Mouse (Mus musculus) limb, embryonic 10.5 days (tissue): Measurements from ENCODE around the gene A830018L16Rik. TPM values are rescaled to one million over a fixed set of nuclear protein-coding genes. Genes with fewer than 3 reads are reported as not detected.

Source experiments
- DNase-seq: peaks from one replicate; pipeline ENCODE4 v3.0.0-alpha.2; 2017; ENCODE audit warnings: low spot score
- H3K27ac ChIP-seq: fragments of 300-500 bp; sonication (generic); 2 replicates; pipeline ENCODE4 v1.5.1; 2016; ENCODE audit warnings: mild to moderate bottlenecking
- H3K27me3 ChIP-seq: fragments of 300-500 bp; sonication (generic); 2 replicates; pipeline ENCODE4 v1.6.1; 2016; ENCODE audit warnings: low read depth, mild to moderate bottlenecking; ENCODE audit not compliant: poor library complexity, severe bottlenecking
- H3K36me3 ChIP-seq: fragments of 300-500 bp; sonication (generic); 2 replicates; pipeline ENCODE4 v1.6.1; 2016; ENCODE audit warnings: mild to moderate bottlenecking, moderate library complexity
- H3K4me1 ChIP-seq: fragments of 300-500 bp; sonication (generic); 2 replicates; pipeline ENCODE4 v1.6.1; 2016
- H3K4me3 ChIP-seq: fragments of 300-500 bp; sonication (generic); 2 replicates; pipeline ENCODE4 v1.5.1; 2016; ENCODE audit warnings: mild to moderate bottlenecking, moderate library complexity
- H3K9me3 ChIP-seq: fragments of 300-500 bp; sonication (generic); replicated peaks from 2 replicates; pipeline ENCODE4 v1.6.1; 2016; ENCODE audit warnings: mild to moderate bottlenecking
- WGBS: fragments of 180-500 bp; shearing (Covaris S2); methylation state at CpG from one replicate; pipeline ENCODE4 v1.1.7; 2016; 5-methylcytosine and 5-hydroxymethylcytosine counted together
- polyA plus RNA-seq: library from polyadenylated mRNA; unstranded; fragments of >200 nt; fragmentation: Nextera tagmentation; extraction: Ambion mirVana; gene quantifications from 2 replicates; pipeline ENCODE4 v1.2.1, GENCODE M21; 2016

The A830018L16Rik gene
- polyA plus RNA-seq, 1 experiment from 2014 or later = 0.41 TPM

DNA sequence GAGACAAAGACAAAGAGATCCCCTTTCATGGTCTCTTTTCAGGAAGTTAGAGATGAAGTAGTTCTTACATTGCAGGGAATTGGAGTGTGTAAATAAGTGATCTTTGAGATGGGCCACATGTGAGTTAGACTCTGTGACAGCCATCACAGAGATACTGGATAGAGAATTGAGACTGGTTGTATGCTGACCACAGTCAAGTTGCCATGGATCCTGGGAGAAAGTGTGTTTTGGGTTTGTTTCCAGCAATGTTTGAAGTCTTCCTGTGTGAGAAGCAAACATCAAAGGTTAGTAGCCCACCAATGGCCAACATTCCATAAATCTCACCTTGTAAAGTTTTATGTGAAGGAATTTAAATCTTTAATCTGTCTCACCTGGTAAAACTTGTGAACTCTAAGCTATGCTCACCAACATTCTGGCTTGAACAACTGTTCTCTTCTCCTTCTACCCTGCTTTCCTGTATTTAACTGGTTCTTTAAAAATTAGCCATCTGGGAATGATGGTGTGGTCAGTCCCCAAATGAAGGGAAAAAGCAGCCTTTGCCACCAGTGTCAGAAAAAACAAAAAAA is 330.9 kb downstream of the A830018L16Rik start:
- Histone ChIP-seq H3K4me1 (no peaks in the 10 kb centered on the region; the same call in 1 of the 2 replicates), H3K36me3 (no peaks in the 10 kb centered on the region), H3K9me3 (no peaks in the 10 kb centered on the region), H3K27ac (no peak overlapping the region), H3K4me3 (no peak overlapping the region), H3K27me3 (no peaks in the 10 kb centered on the region)
- DNase-seq = no peak

DNA sequence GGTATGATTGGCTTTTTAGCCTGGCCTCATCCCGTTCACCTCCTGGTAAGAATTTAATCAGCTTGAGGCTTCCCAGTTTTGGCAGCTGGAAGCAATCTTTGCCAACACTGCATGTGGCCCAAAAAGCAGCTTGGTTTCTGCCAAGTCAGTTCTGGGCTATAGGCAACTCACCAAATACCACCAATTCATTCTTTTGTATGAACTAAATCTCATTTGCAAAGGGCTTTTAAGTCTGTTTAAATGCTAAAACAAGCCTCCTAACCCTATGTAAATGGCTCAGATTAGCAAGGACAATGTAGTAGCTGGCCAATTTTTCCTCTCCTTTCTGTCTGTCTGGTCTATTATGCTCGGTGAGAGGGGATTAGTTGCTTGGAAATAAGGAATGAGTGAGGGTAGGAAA is 334.5 kb downstream of the A830018L16Rik start:
- no peak for DNase-seq
- Histone ChIP-seq H3K27ac (no peak overlapping the region), H3K36me3 (no peaks in the 10 kb centered on the region), H3K4me1 (no peaks in the 10 kb centered on the region; the same call in 1 of the 2 replicates), H3K27me3 (no peaks in the 10 kb centered on the region), H3K9me3 (no peaks in the 10 kb centered on the region), H3K4me3 (no peak overlapping the region)
- 71% methylated on average over 2 of the region's 2 CpGs for WGBS

DNA sequence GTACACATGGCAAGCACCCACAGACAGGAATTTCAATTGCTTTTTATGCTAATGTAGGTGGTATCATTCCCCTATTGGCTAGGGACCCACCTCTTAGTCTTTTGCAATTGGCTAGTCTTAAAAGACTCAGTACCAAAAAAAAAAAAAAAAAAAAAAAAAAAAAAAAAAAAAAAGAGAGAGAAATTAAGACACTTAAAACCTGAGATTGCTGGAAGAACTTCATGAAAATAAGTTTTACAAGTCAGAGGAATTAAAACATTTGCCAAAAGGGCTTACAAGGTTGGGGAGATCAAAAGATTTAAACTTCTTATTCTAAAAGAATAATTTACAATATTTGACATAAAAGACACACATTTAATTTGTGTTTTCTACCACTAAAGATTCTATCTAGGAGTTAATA is 336.2 kb downstream of the A830018L16Rik start:
- no peaks in the 10 kb centered on the region for H3K9me3 ChIP-seq
- no peak overlapping the region for H3K4me3 ChIP-seq
- no peaks in the 10 kb centered on the region for H3K36me3 ChIP-seq
- no peaks in the 10 kb centered on the region for H3K27me3 ChIP-seq
- no peak overlapping the region for H3K27ac ChIP-seq
- no peak for DNase-seq
- no peaks in the 10 kb centered on the region for H3K4me1 ChIP-seq

DNA sequence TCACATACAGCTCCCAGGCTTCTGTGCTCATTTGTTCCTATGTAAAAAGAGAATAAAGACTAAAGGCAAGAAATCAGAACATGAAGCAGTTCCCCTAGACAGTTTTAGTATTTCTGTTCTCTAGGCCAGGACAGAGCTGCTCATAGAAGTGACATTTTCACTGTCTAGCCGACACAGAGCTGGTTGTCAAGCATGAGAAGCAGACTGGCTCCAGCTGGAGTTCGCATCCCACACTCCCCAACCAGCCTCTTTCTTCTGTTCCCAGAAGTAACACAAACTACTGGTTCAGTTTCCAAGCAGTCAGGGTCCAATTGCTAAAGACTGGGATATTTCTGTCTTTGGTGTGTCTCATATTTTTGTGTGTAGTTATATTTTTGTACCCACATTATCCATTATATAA is 336.7 kb downstream of the A830018L16Rik start:
- no peaks in the 10 kb centered on the region for H3K4me1 ChIP-seq
- DNase-seq = no peak
- no peak overlapping the region for H3K4me3 ChIP-seq
- no peaks in the 10 kb centered on the region for H3K36me3 ChIP-seq
- WGBS = 83% methylated on average over 2 of the region's 2 CpGs
- H3K27me3 ChIP-seq = no peaks in the 10 kb centered on the region
- H3K9me3 ChIP-seq = no peaks in the 10 kb centered on the region
- H3K27ac ChIP-seq = no peak overlapping the region

DNA sequence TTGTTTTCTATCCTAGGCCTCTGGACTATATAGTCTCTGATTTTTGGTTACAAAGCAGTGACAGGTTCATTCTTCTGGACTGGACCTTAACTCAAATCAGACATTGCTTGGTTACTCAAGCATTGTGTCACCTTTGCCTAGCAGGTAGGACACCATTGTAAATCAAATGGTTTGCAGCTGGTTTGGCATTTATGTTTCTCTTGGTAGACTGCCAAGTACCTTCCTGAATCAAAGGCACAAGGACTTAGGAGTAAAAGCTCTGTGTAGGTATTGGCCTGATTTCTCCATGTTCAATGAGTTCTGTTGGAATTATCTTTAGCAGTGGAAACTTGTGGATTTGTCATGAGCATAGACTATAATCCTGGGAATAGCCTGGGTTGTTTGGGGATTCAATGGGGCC is 338.1 kb downstream of the A830018L16Rik start:
- H3K36me3 ChIP-seq = no peaks in the 10 kb centered on the region
- DNase-seq = no peak
- H3K9me3 ChIP-seq = no peaks in the 10 kb centered on the region
- H3K27ac ChIP-seq = no peak overlapping the region
- H3K4me3 ChIP-seq = no peak overlapping the region
- no peaks in the 10 kb centered on the region for H3K4me1 ChIP-seq
- no peaks in the 10 kb centered on the region for H3K27me3 ChIP-seq

DNA sequence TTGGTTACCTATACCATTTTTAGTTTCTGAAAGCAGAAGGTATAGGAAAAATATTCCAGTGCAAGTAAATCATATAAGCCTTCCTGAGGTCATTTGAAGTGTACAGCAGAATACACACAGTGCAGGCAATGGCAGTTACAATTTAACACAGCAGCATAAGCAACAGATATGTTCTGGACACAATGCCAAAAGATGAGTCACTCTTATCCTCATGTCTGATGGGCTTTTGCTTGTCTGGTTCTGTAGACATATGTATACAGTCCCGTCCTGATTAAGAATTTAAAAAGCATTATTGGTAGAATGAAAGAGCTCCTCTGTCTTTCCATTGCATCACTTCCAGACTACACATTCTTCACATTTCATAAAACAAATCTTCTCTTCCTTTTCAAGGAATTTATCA is 374.4 kb downstream of the A830018L16Rik start:
- Histone ChIP-seq H3K4me3 (no peak overlapping the region), H3K27ac (no peak overlapping the region), H3K4me1 (no peaks in the 10 kb centered on the region), H3K36me3 (no peaks in the 10 kb centered on the region), H3K27me3 (no peaks in the 10 kb centered on the region), H3K9me3 (no peaks in the 10 kb centered on the region)
- DNase-seq = no peak
- 91% methylated on average over 1 of the region's 1 CpGs for WGBS

DNA sequence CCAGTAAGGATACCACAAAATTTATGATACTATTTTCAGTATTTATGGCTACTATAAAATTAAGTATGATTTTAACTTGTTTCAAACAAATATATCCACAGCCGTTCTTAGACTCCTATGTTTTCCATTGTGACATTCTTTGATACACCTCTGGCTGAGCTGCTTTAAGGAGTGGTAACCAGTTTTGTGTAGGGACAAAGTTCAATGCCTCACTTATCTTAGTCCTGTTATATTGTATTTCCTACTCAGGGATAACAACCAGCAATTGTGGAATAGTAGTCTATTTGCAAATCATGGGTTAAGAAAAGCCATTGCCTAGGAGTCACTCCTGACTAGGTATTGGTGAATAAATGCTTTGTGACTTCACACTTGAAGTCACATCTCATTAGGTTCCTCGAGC is 378.9 kb downstream of the A830018L16Rik start:
- H3K27me3 ChIP-seq = no peaks in the 10 kb centered on the region
- H3K9me3 ChIP-seq = no peaks in the 10 kb centered on the region
- 78% methylated on average over 2 of the region's 2 CpGs for WGBS
- DNase-seq = no peak
- H3K4me3 ChIP-seq = no peak overlapping the region
- H3K36me3 ChIP-seq = no peaks in the 10 kb centered on the region
- no peaks in the 10 kb centered on the region for H3K4me1 ChIP-seq
- H3K27ac ChIP-seq = no peak overlapping the region

DNA sequence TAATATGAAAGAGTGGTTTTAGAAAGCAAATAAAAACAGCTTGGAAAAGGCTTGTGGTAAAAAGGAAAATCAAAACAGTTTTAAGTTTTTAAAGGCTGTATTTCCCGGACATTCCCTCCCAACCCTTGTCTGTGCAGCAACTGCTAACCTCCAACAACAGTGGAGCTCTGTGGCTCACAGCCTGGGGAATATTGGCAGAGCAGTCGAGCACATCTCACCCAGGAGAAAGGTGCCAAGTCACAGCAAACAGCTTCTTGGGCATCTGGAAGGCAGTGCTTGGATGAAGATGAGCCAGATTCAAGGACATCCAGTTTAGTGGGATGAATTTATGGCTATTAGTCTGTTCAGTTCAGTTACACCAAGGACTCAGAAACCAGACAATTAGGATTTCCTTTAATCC is 381.8 kb downstream of the A830018L16Rik start:
- H3K27me3 ChIP-seq = no peaks in the 10 kb centered on the region
- no peak overlapping the region for H3K4me3 ChIP-seq
- H3K4me1 ChIP-seq = no peaks in the 10 kb centered on the region
- 67% methylated on average over 2 of the region's 2 CpGs for WGBS
- no peak overlapping the region for H3K27ac ChIP-seq
- no peak for DNase-seq
- H3K9me3 ChIP-seq = no peaks in the 10 kb centered on the region
- no peaks in the 10 kb centered on the region for H3K36me3 ChIP-seq

DNA sequence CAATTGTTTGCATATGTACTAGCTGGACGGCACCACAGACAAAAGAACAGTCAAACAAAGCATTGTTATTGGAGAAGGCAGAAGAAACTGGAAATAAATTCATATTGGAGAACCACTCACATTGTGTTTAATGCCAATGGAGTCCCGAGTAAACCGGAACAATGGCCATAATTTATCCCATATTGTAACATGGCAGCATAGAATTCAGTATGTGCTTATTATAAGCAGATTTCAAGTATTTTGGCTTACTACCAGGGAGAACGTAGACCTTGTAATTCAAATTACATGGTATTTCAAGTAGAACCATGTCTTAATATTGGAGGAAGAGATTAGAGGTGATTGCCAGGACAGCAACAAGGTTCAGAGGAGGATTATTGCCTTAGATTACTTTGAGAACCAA is 458.9 kb downstream of the A830018L16Rik start:
- DNase-seq = no peak
- Histone ChIP-seq H3K27ac (no peak overlapping the region), H3K4me3 (no peak overlapping the region), H3K4me1 (no peaks in the 10 kb centered on the region), H3K27me3 (no peaks in the 10 kb centered on the region), H3K36me3 (no peaks in the 10 kb centered on the region), H3K9me3 (no peaks in the 10 kb centered on the region)
- 89% methylated on average over 4 of the region's 4 CpGs for WGBS

DNA sequence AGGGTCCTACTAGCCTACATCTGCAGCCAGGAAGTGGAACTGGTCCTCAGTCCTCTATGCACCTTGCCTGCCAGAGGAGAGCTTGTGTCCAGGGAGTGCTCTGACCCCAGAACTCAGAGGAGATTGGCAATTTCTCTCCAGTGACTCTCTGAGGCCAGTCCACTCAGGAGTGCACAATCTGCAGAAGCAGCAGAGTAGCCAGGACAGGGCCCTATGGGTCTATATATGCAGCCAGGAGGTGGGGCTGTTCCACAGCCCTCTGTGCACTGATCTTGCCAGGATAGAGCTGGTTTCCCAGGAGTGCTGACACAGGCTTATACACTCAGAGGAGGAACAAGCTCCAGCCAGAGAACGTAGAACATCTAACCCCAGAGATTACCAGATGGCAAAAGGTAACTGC is 459.7 kb downstream of the A830018L16Rik start:
- WGBS = 90% methylated on average over 1 of the region's 1 CpGs
- Histone ChIP-seq H3K4me3 (no peak overlapping the region), H3K36me3 (no peaks in the 10 kb centered on the region), H3K4me1 (no peaks in the 10 kb centered on the region), H3K27ac (no peak overlapping the region), H3K27me3 (no peaks in the 10 kb centered on the region), H3K9me3 (no peaks in the 10 kb centered on the region)
- DNase-seq = no peak

DNA sequence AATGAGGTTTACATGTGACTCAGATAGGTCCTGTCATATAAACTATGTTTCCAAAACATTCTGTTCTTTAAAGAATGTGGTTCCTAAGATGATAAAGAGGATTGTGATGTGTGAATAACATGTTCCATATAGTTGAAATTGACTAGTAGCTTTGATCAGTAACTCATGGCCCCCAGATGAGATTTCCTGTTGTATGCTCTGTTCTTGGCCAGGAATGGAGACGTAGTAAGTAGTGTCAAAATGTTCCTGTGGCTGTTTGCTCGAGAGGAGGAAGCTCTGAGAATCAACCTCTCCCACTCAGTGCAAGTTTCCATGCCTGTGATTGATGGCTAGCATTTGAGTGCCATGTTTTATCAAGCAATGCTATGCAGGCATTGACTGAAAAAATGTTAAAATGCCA is 467.8 kb downstream of the A830018L16Rik start:
- 29% methylated on average over 2 of the region's 2 CpGs for WGBS
- Histone ChIP-seq H3K36me3 (no peaks in the 10 kb centered on the region), H3K27ac (no peak overlapping the region), H3K9me3 (no peaks in the 10 kb centered on the region), H3K4me3 (no peak overlapping the region), H3K4me1 (no peaks in the 10 kb centered on the region), H3K27me3 (no peaks in the 10 kb centered on the region)
- no peak for DNase-seq

DNA sequence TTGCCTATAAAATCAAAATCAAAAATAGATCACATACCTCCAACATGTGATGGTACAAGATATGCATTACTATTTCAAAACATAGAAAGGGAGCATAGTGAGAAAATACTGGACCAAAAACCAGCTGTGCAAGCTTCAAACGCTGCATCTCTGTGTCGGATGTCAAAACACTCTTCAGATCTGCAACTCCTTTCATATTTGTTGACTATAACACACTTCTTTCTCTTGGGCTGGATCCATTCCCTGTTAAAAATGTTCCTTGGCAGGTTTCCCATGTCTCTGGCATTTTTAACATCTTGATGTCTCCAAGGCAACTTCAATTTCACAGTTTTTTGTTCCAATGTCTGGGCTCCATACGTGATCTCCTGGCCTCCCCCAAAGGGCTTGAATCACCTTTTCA is 481.8 kb downstream of the A830018L16Rik start:
- no peaks in the 10 kb centered on the region for H3K9me3 ChIP-seq
- H3K4me1 ChIP-seq = no peaks in the 10 kb centered on the region
- DNase-seq = no peak
- no peaks in the 10 kb centered on the region for H3K36me3 ChIP-seq
- H3K27ac ChIP-seq = no peak overlapping the region
- H3K4me3 ChIP-seq = no peak overlapping the region
- H3K27me3 ChIP-seq = no peaks in the 10 kb centered on the region
- 93% methylated on average over 3 of the region's 3 CpGs for WGBS

DNA sequence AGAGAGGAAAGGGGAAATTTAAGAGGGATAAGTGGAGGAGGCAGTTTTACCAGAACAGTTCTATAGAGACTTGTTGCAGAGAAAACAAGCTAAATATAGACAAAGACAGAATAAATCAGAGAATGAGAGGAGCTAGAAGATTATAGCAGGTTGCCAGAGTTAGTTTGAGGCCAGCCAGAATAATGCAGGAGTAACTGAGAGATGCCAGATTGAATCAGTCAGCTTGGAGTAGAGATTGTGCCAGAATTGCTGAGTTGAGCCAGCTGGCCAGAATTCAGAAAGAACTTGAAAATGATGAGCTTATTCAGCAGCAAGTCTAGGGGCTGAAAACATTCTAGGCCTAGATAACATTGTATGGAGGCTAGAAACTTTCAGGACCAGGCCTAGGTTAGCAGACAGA is 502.0 kb downstream of the A830018L16Rik start:
- no peaks in the 10 kb centered on the region for H3K4me1 ChIP-seq
- H3K9me3 ChIP-seq = no peaks in the 10 kb centered on the region
- H3K27ac ChIP-seq = no peak overlapping the region
- no peaks in the 10 kb centered on the region for H3K36me3 ChIP-seq
- DNase-seq = no peak
- no peak overlapping the region for H3K4me3 ChIP-seq
- H3K27me3 ChIP-seq = no peaks in the 10 kb centered on the region

DNA sequence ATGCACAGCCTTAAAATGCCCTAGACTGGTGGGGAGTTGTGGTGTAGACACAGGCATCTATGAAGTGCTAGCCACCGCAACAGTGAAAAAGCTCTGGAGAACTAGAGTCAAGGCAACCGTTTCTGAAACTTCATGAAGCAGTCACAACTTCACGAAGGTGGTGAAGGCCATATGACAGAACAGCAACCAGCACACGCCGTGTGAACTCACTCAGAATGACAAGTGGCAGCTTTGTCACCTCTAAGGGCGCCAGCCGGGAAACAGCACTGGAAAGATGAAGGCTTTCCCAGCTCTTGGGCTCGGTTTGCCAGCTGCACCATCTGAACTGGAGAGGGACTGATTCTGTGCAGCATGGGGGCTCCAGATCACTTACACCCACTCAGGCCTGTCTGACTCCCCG is 523.1 kb downstream of the A830018L16Rik start:
- Histone ChIP-seq H3K27me3 (no peaks in the 10 kb centered on the region), H3K4me3 (no peak overlapping the region), H3K9me3 (no peaks in the 10 kb centered on the region), H3K4me1 (peaks cover 5% of the 10 kb centered on the region; the same call in 1 of the 2 replicates), H3K27ac (no peak overlapping the region), H3K36me3 (no peaks in the 10 kb centered on the region)
- 63% methylated on average over 9 of the region's 9 CpGs for WGBS
- no peak for DNase-seq
